Mouse (Mus musculus) liver, embryonic 15.5 days (tissue): ENCODE data around the gene Ly9. TPM values are rescaled to one million over a fixed set of nuclear protein-coding genes. Genes with fewer than 3 reads are reported as not detected.

Experiments
- ATAC-seq: fragments of 200-750 bp; cut with Nextera tagmentation; 2 replicates; pipeline ENCODE4 v1.8.0; 2017; ENCODE audit warnings: moderate number of reproducible peaks, mild to moderate bottlenecking, moderate library complexity; ENCODE audit not compliant: insufficient read depth
- H3K27ac ChIP-seq: fragments of 300-500 bp; sonication (generic); replicated peaks from 2 replicates; pipeline ENCODE4 v1.5.1; 2015; ENCODE audit warnings: mild to moderate bottlenecking, inconsistent platforms
- H3K27me3 ChIP-seq: fragments of 300-500 bp; sonication (generic); 2 replicates; pipeline ENCODE4 v1.6.1; 2015; ENCODE audit warnings: mild to moderate bottlenecking, inconsistent platforms
- H3K36me3 ChIP-seq: fragments of 300-500 bp; sonication (generic); replicated peaks from 2 replicates; pipeline ENCODE4 v1.6.1; 2015; ENCODE audit warnings: moderate library complexity, mild to moderate bottlenecking, inconsistent platforms
- H3K4me1 ChIP-seq: fragments of 300-500 bp; sonication (generic); replicated peaks from 2 replicates; pipeline ENCODE4 v1.6.1; 2015; ENCODE audit warnings: inconsistent platforms
- H3K4me2 ChIP-seq: fragments of 300-500 bp; sonication (generic); 2 replicates; pipeline ENCODE4 v1.6.1; 2015; ENCODE audit warnings: moderate library complexity, mild to moderate bottlenecking, inconsistent platforms
- H3K4me3 ChIP-seq: fragments of 300-500 bp; sonication (generic); replicated peaks from 2 replicates; pipeline ENCODE4 v1.5.1; 2015; ENCODE audit warnings: mild to moderate bottlenecking, inconsistent platforms
- H3K9ac ChIP-seq: fragments of 300-500 bp; sonication (generic); 2 replicates; pipeline ENCODE4 v1.6.1; 2015; ENCODE audit warnings: moderate library complexity, mild to moderate bottlenecking, inconsistent platforms
- H3K9me3 ChIP-seq: fragments of 300-500 bp; sonication (generic); replicated peaks from 2 replicates; pipeline ENCODE4 v1.6.1; 2016; ENCODE audit warnings: inconsistent platforms
- WGBS: fragments of 180-500 bp; shearing (Covaris S2); methylation state at CpG from one replicate; pipeline ENCODE4 v1.1.7; 2015; ENCODE audit warnings: mixed read lengths; ENCODE audit not compliant: insufficient replicate concordance; 5-methylcytosine and 5-hydroxymethylcytosine counted together
- polyA plus RNA-seq: library from polyadenylated mRNA; unstranded; fragments of >200 nt; fragmentation: Nextera tagmentation; extraction: Ambion mirVana; gene quantifications from 2 replicates; pipeline ENCODE4 v1.2.1, GENCODE M21; 2015

Gene Ly9
- 1.2 and 1.3 TPM in 2 replicates for polyA plus RNA-seq

GRCm38 (mm10) chr1:171607176-171607575, at the start of gene Ly9:
TSS of gene Ly9 (minus strand) at chr1:171607410.
- Histone ChIP-seq H3K27me3 (no peaks in the 10 kb centered on the region), H3K9ac (no peak within 1 kb of the TSS), H3K4me3 (0 out of 2 replicates have a peak within 1 kb of the TSS, but pooled peaks have one; percentile 10), H3K36me3 (no peaks in the 10 kb centered on the region), H3K4me2 (peak within 1 kb of the TSS; percentile 30), H3K27ac (no peak within 1 kb of the TSS), H3K9me3 (no peaks in the 10 kb centered on the region), H3K4me1 (no peaks in the 10 kb centered on the region)
- no peak for ATAC-seq
- WGBS: 17% methylated on average over 9 of the region's 9 CpGs

GRCm38 (mm10) chr1:171652734-171653133, 45.5 kb upstream of the Ly9 start, which contains the start of gene Slamf7:
TSS of gene Slamf7 (minus strand) at chr1:171653035.
- H3K36me3 ChIP-seq: no peaks in the 10 kb centered on the region
- H3K4me2 ChIP-seq: no peak within 1 kb of the TSS
- no peak within 1 kb of the TSS for H3K4me3 ChIP-seq
- no peaks in the 10 kb centered on the region for H3K27me3 ChIP-seq
- no peaks in the 10 kb centered on the region for H3K4me1 ChIP-seq
- no peak for ATAC-seq
- no peak within 1 kb of the TSS for H3K9ac ChIP-seq
- no peaks in the 10 kb centered on the region for H3K9me3 ChIP-seq
- 65% methylated on average over 5 of the region's 5 CpGs for WGBS
- H3K27ac ChIP-seq: no peak within 1 kb of the TSS

DNA sequence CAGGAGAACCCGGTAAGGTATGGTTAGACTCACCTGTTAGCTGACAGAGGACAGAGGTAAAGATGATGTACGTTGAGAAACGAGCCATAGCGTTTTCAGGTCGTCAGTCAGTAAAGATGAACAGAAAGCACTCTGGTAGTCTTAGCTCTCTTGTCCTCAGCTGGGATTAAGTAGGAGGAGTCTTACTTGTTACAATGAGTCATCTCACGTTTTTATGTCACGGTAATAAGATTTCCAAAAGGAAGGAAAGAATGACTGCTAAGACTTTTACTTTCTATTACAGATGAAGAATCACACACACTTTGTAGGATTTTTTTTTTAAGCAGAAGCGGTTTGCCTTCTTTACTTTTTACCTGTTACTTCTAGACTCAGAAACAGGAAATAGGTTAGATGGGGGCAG, 41.6 kb upstream of the Ly9 start:
- Histone ChIP-seq H3K27me3 (no peaks in the 10 kb centered on the region), H3K4me2 (no peak overlapping the region), H3K4me1 (peaks cover under 1% of the 10 kb centered on the region), H3K36me3 (no peaks in the 10 kb centered on the region), H3K9ac (no peak overlapping the region), H3K9me3 (no peaks in the 10 kb centered on the region), H3K27ac (no peak overlapping the region), H3K4me3 (no peak overlapping the region)
- no peak for ATAC-seq
- WGBS: 56% methylated on average over 8 of the region's 8 CpGs

GRCm38 (mm10) chr1:171647716-171648115, 40.5 kb upstream of the Ly9 start:
- 65% methylated on average over 5 of the region's 5 CpGs for WGBS
- Histone ChIP-seq H3K4me1 (peaks cover 6% of the 10 kb centered on the region), H3K36me3 (no peaks in the 10 kb centered on the region), H3K9ac (no peak overlapping the region), H3K27me3 (no peaks in the 10 kb centered on the region), H3K9me3 (no peaks in the 10 kb centered on the region), H3K4me2 (no peak overlapping the region), H3K27ac (no peak overlapping the region), H3K4me3 (no peak overlapping the region)
- ATAC-seq: no peak

- H3K4me1 ChIP-seq: peaks cover 6% of the 10 kb centered on the region
- no peak overlapping the region for H3K4me3 ChIP-seq
- H3K27me3 ChIP-seq: no peaks in the 10 kb centered on the region
- ATAC-seq: no peak
- no peaks in the 10 kb centered on the region for H3K9me3 ChIP-seq
- H3K9ac ChIP-seq: no peak overlapping the region
- no peak overlapping the region for H3K27ac ChIP-seq
- no peaks in the 10 kb centered on the region for H3K36me3 ChIP-seq
- 58% methylated on average over 5 of the region's 5 CpGs for whole genome bisulfite sequencing
- no peak overlapping the region for H3K4me2 ChIP-seq
Measured at GRCm38 (mm10) chr1:171646429-171646940, 39.3 kb upstream of the Ly9 start.

DNA sequence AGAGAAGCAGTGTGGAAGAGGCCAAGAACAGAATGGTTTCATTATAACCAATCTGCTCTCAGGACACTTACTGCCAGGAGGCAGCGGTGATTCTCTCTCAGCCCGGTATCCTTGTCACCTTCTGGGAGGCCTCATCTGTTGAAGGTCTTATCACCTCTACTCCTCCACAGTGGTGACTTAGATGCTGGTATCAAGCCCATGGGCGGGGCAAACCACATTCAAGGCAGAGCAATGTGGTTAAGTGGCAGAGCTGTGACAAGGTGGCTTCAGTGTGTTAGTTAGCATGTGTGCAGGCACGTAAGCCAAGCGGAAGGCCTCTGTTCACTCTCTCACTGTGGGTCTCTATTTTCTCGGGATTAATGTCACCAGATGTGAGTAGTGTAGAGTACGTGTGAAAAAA, 36.4 kb upstream of the Ly9 start:
- Histone ChIP-seq H3K36me3 (no peaks in the 10 kb centered on the region), H3K4me1 (peaks cover 6% of the 10 kb centered on the region), H3K4me2 (no peak overlapping the region), H3K9me3 (no peaks in the 10 kb centered on the region), H3K4me3 (no peak overlapping the region), H3K27ac (no peak overlapping the region), H3K27me3 (no peaks in the 10 kb centered on the region), H3K9ac (no peak overlapping the region)
- peak; percentile 88 for ATAC-seq
- WGBS: 19% methylated on average over 7 of the region's 7 CpGs

GRCm38 (mm10) chr1:171640796-171641195, 33.6 kb upstream of the Ly9 start:
- H3K9ac ChIP-seq: no peak overlapping the region

DNA sequence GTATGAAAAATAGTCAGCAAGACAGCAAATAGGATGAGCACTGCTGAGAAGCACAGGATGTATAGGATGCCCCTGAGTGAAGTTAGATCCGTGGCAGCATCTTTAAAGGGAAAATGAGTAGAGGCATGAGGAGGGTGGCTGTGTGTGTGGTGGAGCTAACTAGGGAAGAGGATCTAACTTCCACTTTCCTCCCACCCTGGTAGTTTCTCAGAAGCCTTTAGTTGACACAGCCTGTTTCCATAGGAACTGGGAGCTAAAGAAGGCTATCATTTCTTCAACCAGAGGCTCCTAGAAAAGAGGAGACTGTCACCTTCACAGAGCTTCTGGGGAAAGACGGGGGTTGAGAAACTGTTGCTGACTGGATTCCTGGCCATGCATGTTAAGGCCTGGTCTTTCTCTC, 31.5 kb upstream of the Ly9 start:
- H3K9me3 ChIP-seq: no peaks in the 10 kb centered on the region
- no peak for ATAC-seq
- 55% methylated on average over 2 of the region's 2 CpGs for WGBS
- no peaks in the 10 kb centered on the region for H3K36me3 ChIP-seq
- peaks cover 4% of the 10 kb centered on the region for H3K4me1 ChIP-seq
- H3K9ac ChIP-seq: no peak overlapping the region
- H3K4me2 ChIP-seq: no peak overlapping the region
- no peak overlapping the region for H3K27ac ChIP-seq
- no peaks in the 10 kb centered on the region for H3K27me3 ChIP-seq
- H3K4me3 ChIP-seq: no peak overlapping the region

More at GRCm38 (mm10) chr1:171640796-171641195, 33.6 kb upstream of the Ly9 start:
- Histone ChIP-seq H3K27ac (no peak overlapping the region), H3K27me3 (no peaks in the 10 kb centered on the region), H3K4me2 (no peak overlapping the region), H3K4me3 (no peak overlapping the region), H3K36me3 (no peaks in the 10 kb centered on the region), H3K4me1 (peaks cover 6% of the 10 kb centered on the region), H3K9me3 (no peaks in the 10 kb centered on the region)
- 70% methylated on average over 6 of the region's 6 CpGs for WGBS
- ATAC-seq: no peak

GRCm38 (mm10) chr1:171637101-171637500, 29.9 kb upstream of the Ly9 start:
- Histone ChIP-seq H3K4me1 (no peaks in the 10 kb centered on the region), H3K27me3 (no peaks in the 10 kb centered on the region), H3K27ac (no peak overlapping the region), H3K4me3 (no peak overlapping the region), H3K4me2 (no peak overlapping the region), H3K9me3 (no peaks in the 10 kb centered on the region), H3K36me3 (no peaks in the 10 kb centered on the region), H3K9ac (no peak overlapping the region)
- WGBS: 51% methylated on average over 8 of the region's 8 CpGs
- ATAC-seq: no peak

DNA sequence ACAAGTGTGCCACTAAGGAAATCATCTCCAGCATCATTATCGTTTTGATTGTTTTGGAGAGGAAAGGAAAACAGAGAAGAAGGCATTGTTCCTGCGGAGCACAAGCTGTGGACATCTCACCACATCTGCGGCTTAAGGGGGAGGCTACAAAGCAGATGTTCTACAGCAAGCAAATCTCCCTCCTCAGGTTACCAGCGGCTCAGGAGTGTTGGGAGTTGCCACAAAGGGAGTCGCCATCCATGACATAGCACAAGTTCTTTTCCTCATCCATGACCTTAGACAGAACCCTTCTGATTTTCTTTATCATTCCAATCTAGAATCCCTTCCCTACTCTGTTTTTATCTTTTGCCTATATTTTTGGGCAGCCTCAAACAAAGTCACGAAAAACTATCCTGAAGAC, 28.5 kb upstream of the Ly9 start:
- no peak overlapping the region for H3K9ac ChIP-seq
- no peak overlapping the region for H3K4me2 ChIP-seq
- no peaks in the 10 kb centered on the region for H3K4me1 ChIP-seq
- no peaks in the 10 kb centered on the region for H3K27me3 ChIP-seq
- WGBS: 50% methylated on average over 6 of the region's 6 CpGs
- H3K4me3 ChIP-seq: no peak overlapping the region
- ATAC-seq: no peak
- no peak overlapping the region for H3K27ac ChIP-seq
- no peaks in the 10 kb centered on the region for H3K9me3 ChIP-seq
- H3K36me3 ChIP-seq: no peaks in the 10 kb centered on the region

DNA sequence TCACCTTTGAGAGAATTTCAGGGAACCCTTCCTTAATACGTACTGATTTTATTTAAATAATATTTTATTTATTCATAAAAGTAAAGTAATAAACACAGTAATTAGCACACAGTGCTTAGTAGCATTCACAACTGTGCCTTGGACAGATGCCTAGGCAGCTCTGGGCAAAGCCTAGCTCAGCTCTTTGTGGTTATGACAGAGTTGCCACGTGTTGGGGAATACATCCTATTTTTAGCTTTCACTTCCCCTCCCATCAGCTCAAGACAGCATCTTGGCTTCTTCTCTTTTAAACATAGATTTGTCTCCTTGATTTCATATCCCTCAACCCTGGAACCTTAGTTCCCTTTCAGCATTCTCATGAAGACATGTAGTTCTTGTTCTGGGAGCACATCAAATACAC, 24.2 kb upstream of the Ly9 start:
- no peak overlapping the region for H3K4me3 ChIP-seq
- no peaks in the 10 kb centered on the region for H3K4me1 ChIP-seq
- no peak overlapping the region for H3K4me2 ChIP-seq
- no peak overlapping the region for H3K27ac ChIP-seq
- no peaks in the 10 kb centered on the region for H3K9me3 ChIP-seq
- no peaks in the 10 kb centered on the region for H3K36me3 ChIP-seq
- H3K9ac ChIP-seq: no peak overlapping the region
- no peaks in the 10 kb centered on the region for H3K27me3 ChIP-seq
- 26% methylated on average over 2 of the region's 2 CpGs for WGBS
- ATAC-seq: peak; percentile 37; the same call in 1 of the 2 replicates

DNA sequence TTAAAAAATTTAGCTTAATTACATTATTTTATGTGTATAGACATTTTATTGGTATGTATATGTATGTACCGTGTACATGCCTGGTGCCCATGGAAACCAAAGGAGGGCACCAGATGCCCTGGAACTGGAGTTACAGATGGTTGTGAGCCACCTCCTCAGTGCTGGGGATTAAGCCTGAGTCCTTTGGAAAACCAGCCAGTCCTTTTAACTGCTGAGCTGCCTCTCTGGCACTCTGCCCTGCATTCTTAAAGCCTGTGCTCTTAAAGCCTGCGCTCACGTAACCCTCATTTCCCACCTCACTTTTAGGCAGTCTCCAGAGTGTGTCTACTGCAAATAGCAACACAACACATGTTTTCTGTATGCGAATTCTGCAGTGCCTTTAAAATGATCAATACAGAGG, 23.7 kb upstream of the Ly9 start:
- Histone ChIP-seq H3K27ac (no peak overlapping the region), H3K9ac (no peak overlapping the region), H3K27me3 (no peaks in the 10 kb centered on the region), H3K4me3 (no peak overlapping the region), H3K4me1 (no peaks in the 10 kb centered on the region), H3K9me3 (no peaks in the 10 kb centered on the region), H3K36me3 (no peaks in the 10 kb centered on the region), H3K4me2 (no peak overlapping the region)
- ATAC-seq: no peak
- 70% methylated on average over 4 of the region's 4 CpGs for WGBS
